Mouse (Mus musculus) midbrain, embryonic 12.5 days (tissue): ENCODE measurements around the gene 9430015G10Rik. TPM values are rescaled to one million over a fixed set of nuclear protein-coding genes. Genes with fewer than 3 reads are reported as not detected.
"Not testable (repeated sequence)": the region's sequence is repeated elsewhere in the genome, so short reads cannot be mapped to it uniquely, and the experiment has no call there.

Source experiments
- ATAC-seq: fragments of 200-750 bp; cut with Nextera tagmentation; 2 replicates; pipeline ENCODE4 v1.8.0; 2017; ENCODE audit warnings: low read depth, moderate TSS enrichment, moderate library complexity; ENCODE audit not compliant: low FRiP score
- H3K27ac ChIP-seq: fragments of 300-500 bp; sonication (generic); replicated peaks from 2 replicates; pipeline ENCODE4 v1.5.1; 2016; ENCODE audit warnings: mild to moderate bottlenecking
- H3K27me3 ChIP-seq: fragments of 300-500 bp; sonication (generic); 2 replicates; pipeline ENCODE4 v1.6.1; 2016; ENCODE audit warnings: mild to moderate bottlenecking
- H3K36me3 ChIP-seq: fragments of 300-500 bp; sonication (generic); 2 replicates; pipeline ENCODE4 v1.6.1; 2016
- H3K4me1 ChIP-seq: fragments of 300-500 bp; sonication (generic); 2 replicates; pipeline ENCODE4 v1.6.1; 2016
- H3K4me2 ChIP-seq: fragments of 300-500 bp; sonication (generic); replicated peaks from 2 replicates; pipeline ENCODE4 v1.6.1; 2016; ENCODE audit warnings: mild to moderate bottlenecking, moderate library complexity
- H3K4me3 ChIP-seq: fragments of 300-500 bp; sonication (generic); 2 replicates; pipeline ENCODE4 v1.5.1; 2016; ENCODE audit warnings: mild to moderate bottlenecking
- H3K9ac ChIP-seq: fragments of 300-500 bp; sonication (generic); replicated peaks from 2 replicates; pipeline ENCODE4 v1.6.1; 2016; ENCODE audit warnings: mild to moderate bottlenecking, moderate library complexity
- H3K9me3 ChIP-seq: fragments of 300-500 bp; sonication (generic); 2 replicates; pipeline ENCODE4 v1.6.1; 2016; ENCODE audit warnings: mild to moderate bottlenecking
- WGBS: fragments of 180-500 bp; shearing (Covaris S2); methylation state at CpG from one replicate; pipeline ENCODE4 v1.1.7; 2016; 5-methylcytosine and 5-hydroxymethylcytosine counted together
- polyA plus RNA-seq: library from polyadenylated mRNA; unstranded; fragments of >200 nt; fragmentation: Nextera tagmentation; extraction: Ambion mirVana; gene quantifications from 2 replicates; pipeline ENCODE4 v1.2.1, GENCODE M21; 2016

The 9430015G10Rik gene
- polyA plus RNA-seq, 1 experiment from 2014 or later = 60.0 TPM

- Histone ChIP-seq H3K4me2 (no peak overlapping the region), H3K4me3 (no peak overlapping the region), H3K27me3 (no peaks in the 10 kb centered on the region), H3K36me3 (no peaks in the 10 kb centered on the region), H3K9me3 (0 out of 2 replicates have a peak, but pooled peaks cover 2% of the 10 kb centered on the region), H3K9ac (no peak overlapping the region), H3K27ac (no peak overlapping the region), H3K4me1 (0 out of 2 replicates have a peak, but pooled peaks cover 4% of the 10 kb centered on the region)
- WGBS = 92% methylated on average over 13 of the region's 13 CpGs
- no peak for ATAC-seq
Measured at GRCm38 (mm10) chr4:156135112-156135511, 25.3 kb downstream of the 9430015G10Rik start.

- Histone ChIP-seq H3K4me3 (no peak overlapping the region), H3K9me3 (0 out of 2 replicates have a peak, but pooled peaks cover 2% of the 10 kb centered on the region), H3K4me2 (no peak overlapping the region), H3K27me3 (no peaks in the 10 kb centered on the region), H3K9ac (no peak overlapping the region), H3K27ac (no peak overlapping the region), H3K36me3 (no peaks in the 10 kb centered on the region), H3K4me1 (0 out of 2 replicates have a peak, but pooled peaks cover 4% of the 10 kb centered on the region)
- ATAC-seq = no peak
- WGBS = 95% methylated on average over 14 of the region's 14 CpGs
Measured at GRCm38 (mm10) chr4:156135801-156136200, 26.0 kb downstream of the 9430015G10Rik start.

- no peak overlapping the region for H3K4me3 ChIP-seq
- 0 out of 2 replicates have a peak, but pooled peaks cover 2% of the 10 kb centered on the region for H3K9me3 ChIP-seq
- 92% methylated on average over 30 of the region's 30 CpGs for WGBS
- no peaks in the 10 kb centered on the region for H3K36me3 ChIP-seq
- H3K4me2 ChIP-seq = no peak overlapping the region
- H3K27me3 ChIP-seq = no peaks in the 10 kb centered on the region
- H3K27ac ChIP-seq = no peak overlapping the region
- no peak for ATAC-seq
- 0 out of 2 replicates have a peak, but pooled peaks cover 4% of the 10 kb centered on the region for H3K4me1 ChIP-seq
- H3K9ac ChIP-seq = no peak overlapping the region
Measured at GRCm38 (mm10) chr4:156136285-156137100, 26.7 kb downstream of the 9430015G10Rik start.

- not testable (repeated sequence) for H3K27ac ChIP-seq, ATAC-seq, H3K9me3 ChIP-seq, H3K27me3 ChIP-seq, H3K9ac ChIP-seq, H3K4me3 ChIP-seq, H3K4me1 ChIP-seq, H3K4me2 ChIP-seq, H3K36me3 ChIP-seq
- WGBS = 93% methylated on average over 10 of the region's 10 CpGs
Measured at GRCm38 (mm10) chr4:156150887-156151286, 41.1 kb downstream of the 9430015G10Rik start.

GRCm38 (mm10) chr4:156154771-156155170, 45.0 kb downstream of the 9430015G10Rik start:
- ATAC-seq = no peak
- Histone ChIP-seq H3K36me3 (no peaks in the 10 kb centered on the region), H3K9me3 (peaks cover 16% of the 10 kb centered on the region), H3K4me1 (no peaks in the 10 kb centered on the region), H3K9ac (no peak overlapping the region), H3K27me3 (no peaks in the 10 kb centered on the region), H3K27ac (no peak overlapping the region), H3K4me2 (no peak overlapping the region), H3K4me3 (no peak overlapping the region)
- WGBS = 96% methylated on average over 3 of the region's 3 CpGs

- no peak overlapping the region for H3K9ac ChIP-seq
- H3K4me2 ChIP-seq = no peak overlapping the region
- no peaks in the 10 kb centered on the region for H3K27me3 ChIP-seq
- no peak overlapping the region for H3K4me3 ChIP-seq
- 93% methylated on average over 9 of the region's 9 CpGs for WGBS
- H3K36me3 ChIP-seq = peaks cover 97% of the 10 kb centered on the region
- no peak for ATAC-seq
- no peak overlapping the region for H3K27ac ChIP-seq
- 0 out of 2 replicates have a peak, but pooled peaks cover 3% of the 10 kb centered on the region for H3K9me3 ChIP-seq
- H3K4me1 ChIP-seq = no peaks in the 10 kb centered on the region
Measured at GRCm38 (mm10) chr4:156166477-156166876, 56.7 kb downstream of the 9430015G10Rik start.

GRCm38 (mm10) chr4:156168611-156169010, 58.8 kb downstream of the 9430015G10Rik start:
- 91% methylated on average over 8 of the region's 8 CpGs for WGBS
- no peaks in the 10 kb centered on the region for H3K4me1 ChIP-seq
- H3K27ac ChIP-seq = no peak overlapping the region
- H3K4me3 ChIP-seq = no peak overlapping the region
- no peak overlapping the region for H3K9ac ChIP-seq
- no peak for ATAC-seq
- no peak overlapping the region for H3K4me2 ChIP-seq
- H3K36me3 ChIP-seq = peaks cover 100% of the 10 kb centered on the region
- no peaks in the 10 kb centered on the region for H3K9me3 ChIP-seq
- H3K27me3 ChIP-seq = no peaks in the 10 kb centered on the region

- WGBS = 96% methylated on average over 10 of the region's 10 CpGs
- H3K36me3 ChIP-seq = peaks cover 100% of the 10 kb centered on the region
- H3K4me2 ChIP-seq = no peak overlapping the region
- no peak overlapping the region for H3K9ac ChIP-seq
- no peaks in the 10 kb centered on the region for H3K27me3 ChIP-seq
- ATAC-seq = no peak
- no peaks in the 10 kb centered on the region for H3K4me1 ChIP-seq
- no peak overlapping the region for H3K27ac ChIP-seq
- H3K9me3 ChIP-seq = no peaks in the 10 kb centered on the region
- no peak overlapping the region for H3K4me3 ChIP-seq
Measured at GRCm38 (mm10) chr4:156169129-156169528, 59.3 kb downstream of the 9430015G10Rik start.

GRCm38 (mm10) chr4:156171828-156172227, 62.0 kb downstream of the 9430015G10Rik start:
- H3K9me3 ChIP-seq = no peaks in the 10 kb centered on the region
- no peak overlapping the region for H3K9ac ChIP-seq
- H3K27me3 ChIP-seq = no peaks in the 10 kb centered on the region
- H3K36me3 ChIP-seq = peaks cover 100% of the 10 kb centered on the region
- no peaks in the 10 kb centered on the region for H3K4me1 ChIP-seq
- no peak overlapping the region for H3K27ac ChIP-seq
- WGBS = 98% methylated on average over 11 of the region's 11 CpGs
- H3K4me3 ChIP-seq = no peak overlapping the region
- H3K4me2 ChIP-seq = no peak overlapping the region
- no peak for ATAC-seq

Other genes with a start within 250 kb of the 9430015G10Rik start
- gene Tas1r3, start 246.6 kb upstream of the 9430015G10Rik start, polyA plus RNA-seq = 0.51 and 0.57 TPM in 2 replicates
- gene Cptp, start 240.5 kb upstream of the 9430015G10Rik start, polyA plus RNA-seq = 21.7 and 23.5 TPM in 2 replicates
- gene Ints11, start 240.4 kb upstream of the 9430015G10Rik start, polyA plus RNA-seq = 88.3 and 95.4 TPM in 2 replicates
- 47.7 and 51.9 TPM in 2 replicates for gene Pusl1, start 218.2 kb upstream of the 9430015G10Rik start, polyA plus RNA-seq
- 54.6 and 61.2 TPM in 2 replicates for gene Acap3, start 218.2 kb upstream of the 9430015G10Rik start, polyA plus RNA-seq
- 159 and 161 TPM in 2 replicates for gene Ube2j2, start 166.2 kb upstream of the 9430015G10Rik start, polyA plus RNA-seq
- 16.0 and 18.1 TPM in 2 replicates for gene C1qtnf12, start 147.7 kb upstream of the 9430015G10Rik start, polyA plus RNA-seq
- gene B3galt6, start 117.3 kb upstream of the 9430015G10Rik start, polyA plus RNA-seq = 19.1 and 23.0 TPM in 2 replicates
- 120 and 130 TPM in 2 replicates for gene Sdf4, start 117.1 kb upstream of the 9430015G10Rik start, polyA plus RNA-seq
- gene Tnfrsf4, start 96.1 kb upstream of the 9430015G10Rik start, polyA plus RNA-seq = 0.52 and 0.77 TPM in 2 replicates
- gene Tnfrsf18, start 83.8 kb upstream of the 9430015G10Rik start, polyA plus RNA-seq = 2.2 and 2.4 TPM in 2 replicates
- gene Ttll10, start 50.6 kb upstream of the 9430015G10Rik start, polyA plus RNA-seq = not detected in 2 replicates
- gene Rnf223, start 20.5 kb downstream of the 9430015G10Rik start, polyA plus RNA-seq = 1.1 and 1.2 TPM in 2 replicates
- 155 and 160 TPM in 2 replicates for gene Agrn, start 87.5 kb downstream of the 9430015G10Rik start, polyA plus RNA-seq
- gene Isg15, start 90.8 kb downstream of the 9430015G10Rik start, polyA plus RNA-seq = 1.3 and 2.0 TPM in 2 replicates
- 7.6 and 8.1 TPM in 2 replicates for gene AW011738, start 93.3 kb downstream of the 9430015G10Rik start, polyA plus RNA-seq
- gene Perm1, start 105.9 kb downstream of the 9430015G10Rik start, polyA plus RNA-seq = 2.0 and 2.1 TPM in 2 replicates
- 29.7 and 31.9 TPM in 2 replicates for gene Plekhn1, start 124.9 kb downstream of the 9430015G10Rik start, polyA plus RNA-seq
- gene Noc2l, start 126.0 kb downstream of the 9430015G10Rik start, polyA plus RNA-seq = 85.2 and 93.7 TPM in 2 replicates
- gene Samd11, start 145.7 kb downstream of the 9430015G10Rik start, polyA plus RNA-seq = 5.2 and 5.6 TPM in 2 replicates
- not detected in 2 replicates for gene Vmn2r-ps159, start 221.1 kb downstream of the 9430015G10Rik start, polyA plus RNA-seq